Mouse (Mus musculus) brain, adult 2 months (tissue): ENCODE measurements at regions not wholly inside any gene's neighbourhood (a gene's known extent, or its start where the extent isn't known, plus 50 kb on each side); places are given as distances from the start of the nearest gene placed in this dataset.

Experiments
- DNase-seq: peaks from one replicate; pipeline ENCODE4 v3.0.0; 2011; ENCODE audit warnings: low read depth, low spot score

DNA sequence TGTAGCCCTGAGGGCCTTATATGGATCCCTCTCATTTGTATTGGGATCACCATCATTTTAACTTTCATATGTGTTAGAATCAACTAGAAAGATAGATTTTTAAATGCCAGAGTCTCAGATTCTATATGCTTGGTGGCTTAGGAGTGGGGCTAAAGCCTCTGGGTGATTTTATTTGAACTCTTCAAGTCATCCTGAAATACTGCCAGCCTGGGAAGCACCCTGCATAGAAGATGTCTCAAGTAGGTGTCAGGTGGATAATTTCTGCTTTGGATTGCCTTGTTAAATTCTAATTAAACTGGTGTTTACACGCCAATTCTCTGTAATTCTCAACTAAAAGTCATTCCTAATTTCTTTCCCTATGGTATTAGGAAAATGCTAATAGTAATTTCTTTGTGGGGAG, 4154.0 kb downstream of the 9330182O14Rik start:
- no peak for DNase-seq

DNA sequence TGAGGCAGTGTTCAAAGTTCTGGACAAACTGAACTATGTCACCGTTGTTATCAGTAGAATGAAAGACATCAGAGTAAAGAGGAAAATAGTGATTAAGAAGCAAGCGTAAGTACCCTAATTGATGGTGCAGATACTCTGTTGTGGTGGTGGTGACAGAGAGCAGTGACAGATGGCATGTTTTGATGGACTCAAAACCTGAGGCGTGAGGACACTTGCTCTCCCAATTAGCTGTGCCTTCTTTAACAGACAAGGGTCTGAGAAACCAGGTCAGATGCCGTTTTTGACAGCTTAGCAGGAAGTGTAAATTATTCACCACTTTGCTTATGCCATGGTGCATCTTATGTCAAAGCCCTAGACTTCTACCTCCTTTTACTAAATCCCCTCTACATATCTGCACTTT, 4154.5 kb downstream of the 9330182O14Rik start:
- DNase-seq: peak; percentile 5

DNA sequence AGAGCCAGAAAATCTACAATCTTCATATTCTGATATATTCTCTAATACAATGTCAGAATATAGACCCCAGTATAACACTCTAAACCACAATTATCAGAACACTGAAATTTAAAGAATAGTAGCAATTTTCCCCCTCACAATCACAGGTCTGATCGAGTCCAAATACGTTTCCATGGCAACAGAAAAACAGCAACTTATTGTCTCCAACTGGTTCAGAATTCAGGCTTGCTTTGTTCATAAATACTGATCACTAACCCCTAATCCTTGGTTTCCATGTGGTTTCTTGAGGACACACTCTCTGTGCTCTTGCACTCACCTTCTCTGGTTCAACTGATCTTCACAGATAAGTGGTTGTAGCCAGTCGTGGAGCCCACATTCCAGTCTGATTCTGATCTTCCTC, 4167.3 kb downstream of the 9330182O14Rik start:
- DNase-seq: peak; percentile 34

DNA sequence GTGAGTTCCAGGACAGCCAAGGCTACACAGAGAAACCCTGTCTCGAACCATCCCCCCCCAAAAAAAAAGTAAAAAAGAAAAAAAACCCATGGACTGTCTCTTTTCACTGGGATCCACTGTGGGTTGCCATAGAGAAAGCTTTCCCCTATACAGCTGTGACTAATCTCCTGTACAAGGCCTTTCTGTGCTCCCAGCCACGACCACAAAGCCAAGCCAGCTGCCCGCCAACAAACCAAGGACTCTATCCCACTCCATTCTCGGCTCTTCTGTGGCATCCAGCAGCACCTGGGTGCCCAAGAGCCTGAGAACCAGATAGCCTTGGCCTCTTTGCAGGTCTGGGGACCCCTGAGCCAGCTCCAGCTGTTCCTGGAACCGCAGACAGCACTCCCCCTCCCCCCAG, 4176.7 kb downstream of the 9330182O14Rik start:
- DNase-seq: no peak

DNA sequence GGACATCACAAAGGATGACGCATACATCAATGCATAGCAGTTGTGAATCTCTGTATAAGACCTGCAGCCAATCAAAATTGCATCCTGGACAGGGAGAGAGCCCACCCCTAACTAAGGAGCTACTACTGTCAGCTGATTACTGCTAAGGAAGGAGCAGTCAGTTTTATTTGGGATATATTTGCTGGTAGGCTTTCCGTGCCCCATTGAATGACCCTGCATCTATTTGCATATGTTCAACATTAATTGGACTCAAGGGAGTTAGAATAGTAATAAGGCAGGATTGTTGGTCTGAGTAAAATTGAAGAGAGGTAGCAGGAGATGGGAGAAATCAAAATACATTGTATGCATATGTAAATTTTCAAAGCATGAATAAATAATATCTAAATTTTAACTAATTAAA, 4179.1 kb downstream of the 9330182O14Rik start:
- no peak for DNase-seq
